Mouse (Mus musculus): Measurements from ENCODE around the gene Ctxn2. TPM values are rescaled to one million over a fixed set of nuclear protein-coding genes. Genes with fewer than 3 reads are reported as not detected.

Gene Ctxn2
- polyA plus RNA-seq, 1 experiment from 2014 or later = not detected

DNA sequence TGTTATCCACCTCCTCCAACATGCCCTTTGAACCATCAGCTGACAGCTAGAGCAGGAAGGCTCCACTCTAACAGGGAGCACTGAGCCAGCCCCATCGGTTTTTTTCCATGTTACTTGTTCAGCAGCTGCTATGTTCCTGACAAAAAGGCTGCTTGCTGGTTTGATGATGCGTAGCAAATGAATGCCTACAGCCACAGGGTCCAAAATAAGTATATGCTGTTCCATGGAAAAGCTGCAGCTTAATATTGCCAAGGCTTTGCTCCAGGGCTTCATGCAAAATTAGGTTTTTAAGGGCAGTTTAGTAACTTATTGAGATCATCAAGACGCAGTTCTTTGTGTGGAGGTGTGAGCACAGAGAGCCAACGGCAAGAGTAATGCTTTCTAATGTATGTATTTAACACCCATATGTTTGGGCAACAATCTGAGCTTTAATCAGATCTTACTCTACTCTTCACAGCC lies 25.5 kb downstream of the Ctxn2 start:
- Histone ChIP-seq H3K4me3 (replicated peaks; ENCODE audit: low read length) (no peak overlapping the region), H3K9ac (ENCODE audit: low read length) (no peak overlapping the region), H3K4me2 (ENCODE audit: low read depth, low read length) (no peak overlapping the region), H3K27me3 (ENCODE audit: control insufficient read depth, insufficient read depth, low read length) (no peaks in the 10 kb centered on the region), H3K27ac (ENCODE audit: low read length) (no peak overlapping the region), H3K36me3 (ENCODE audit: control insufficient read depth, insufficient read depth, low read length) (no peaks in the 10 kb centered on the region), H3K4me1 (ENCODE audit: control insufficient read depth, insufficient read depth, low read length) (no peaks in the 10 kb centered on the region), H3K9me3 (replicated peaks; ENCODE audit: control insufficient read depth, low read length) (no peaks in the 10 kb centered on the region)
- no peak for ATAC-seq (ENCODE audit: insufficient read depth, low FRiP score)
- 70% methylated on average over 4 of the region's 4 CpGs for WGBS

DNA sequence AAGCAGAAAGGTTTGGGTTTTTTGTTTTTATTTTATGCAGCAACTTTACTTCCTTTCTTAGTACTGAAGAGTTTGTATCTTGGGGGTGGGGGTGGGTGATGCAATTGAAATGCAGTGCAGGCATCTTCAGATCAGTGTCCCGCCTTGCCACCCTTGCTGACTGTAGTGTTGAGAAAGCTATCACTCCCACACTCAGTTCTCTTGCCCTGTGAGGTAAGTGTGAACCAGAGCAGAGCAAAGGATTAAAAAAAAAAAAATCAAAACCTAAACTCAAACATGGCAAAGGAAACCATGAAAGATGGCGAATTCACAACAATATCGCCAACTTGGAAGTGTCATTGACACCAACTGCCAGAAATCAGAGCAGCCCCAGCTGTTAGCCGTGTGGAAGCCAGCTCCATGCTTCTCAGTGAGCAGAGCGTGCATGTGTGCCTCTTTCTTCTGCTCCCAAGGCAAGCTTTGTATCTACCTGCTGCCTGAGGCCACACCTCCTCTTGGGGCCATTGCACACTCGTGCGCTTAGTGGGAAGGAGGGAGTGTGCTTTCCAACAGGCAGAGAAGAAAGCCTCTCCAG lies 41.8 kb downstream of the Ctxn2 start:
- H3K9me3 ChIP-seq (replicated peaks; ENCODE audit: control insufficient read depth, low read length) = no peaks in the 10 kb centered on the region
- H3K36me3 ChIP-seq (ENCODE audit: control insufficient read depth, insufficient read depth, low read length) = no peaks in the 10 kb centered on the region
- no peak overlapping the region for H3K4me3 ChIP-seq (replicated peaks; ENCODE audit: low read length)
- no peaks in the 10 kb centered on the region for H3K27me3 ChIP-seq (ENCODE audit: control insufficient read depth, insufficient read depth, low read length)
- no peak overlapping the region for H3K4me2 ChIP-seq (ENCODE audit: low read depth, low read length)
- H3K4me1 ChIP-seq (ENCODE audit: control insufficient read depth, insufficient read depth, low read length) = no peaks in the 10 kb centered on the region
- H3K9ac ChIP-seq (ENCODE audit: low read length) = no peak overlapping the region
- WGBS = 74% methylated on average over 7 of the region's 7 CpGs
- no peak for ATAC-seq (ENCODE audit: insufficient read depth, low FRiP score)
- no peak overlapping the region for H3K27ac ChIP-seq (ENCODE audit: low read length)

GRCm38 (mm10) chr2:125187904-125188303 lies 51.4 kb downstream of the Ctxn2 start:
- WGBS = 67% methylated on average over 11 of the region's 11 CpGs
- H3K4me1 ChIP-seq (ENCODE audit: control insufficient read depth, insufficient read depth, low read length) = no peaks in the 10 kb centered on the region
- H3K4me3 ChIP-seq (replicated peaks; ENCODE audit: low read length) = no peak overlapping the region
- ATAC-seq (ENCODE audit: insufficient read depth, low FRiP score) = no peak
- no peaks in the 10 kb centered on the region for H3K9me3 ChIP-seq (replicated peaks; ENCODE audit: control insufficient read depth, low read length)
- no peak overlapping the region for H3K4me2 ChIP-seq (ENCODE audit: low read depth, low read length)
- no peak overlapping the region for H3K9ac ChIP-seq (ENCODE audit: low read length)
- no peaks in the 10 kb centered on the region for H3K36me3 ChIP-seq (ENCODE audit: control insufficient read depth, insufficient read depth, low read length)
- H3K27ac ChIP-seq (ENCODE audit: low read length) = no peak overlapping the region
- no peaks in the 10 kb centered on the region for H3K27me3 ChIP-seq (ENCODE audit: control insufficient read depth, insufficient read depth, low read length)

DNA sequence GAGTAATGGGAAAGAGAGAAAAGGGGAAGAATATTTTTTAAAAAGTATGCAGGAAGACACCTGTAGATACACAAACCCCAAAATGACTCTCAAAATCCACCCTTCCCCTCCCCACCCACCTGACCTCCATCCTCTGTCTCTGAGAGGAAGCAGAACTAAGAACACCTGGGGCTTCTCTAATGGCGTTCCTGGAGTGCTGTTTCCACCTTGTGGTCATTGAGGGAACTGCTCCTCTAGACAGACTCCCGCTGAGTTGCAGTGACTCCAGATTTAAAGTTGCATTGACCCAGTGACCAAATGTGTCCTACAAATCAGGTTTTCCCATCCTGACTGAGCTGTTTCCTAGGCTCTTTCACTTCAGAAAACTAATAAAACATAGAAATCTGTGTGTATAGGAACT lies 52.7 kb downstream of the Ctxn2 start:
- Histone ChIP-seq H3K4me1 (ENCODE audit: control insufficient read depth, insufficient read depth, low read length) (no peaks in the 10 kb centered on the region), H3K4me2 (ENCODE audit: low read depth, low read length) (no peak overlapping the region), H3K9ac (ENCODE audit: low read length) (no peak overlapping the region), H3K36me3 (ENCODE audit: control insufficient read depth, insufficient read depth, low read length) (no peaks in the 10 kb centered on the region), H3K27ac (ENCODE audit: low read length) (no peak overlapping the region), H3K9me3 (replicated peaks; ENCODE audit: control insufficient read depth, low read length) (no peaks in the 10 kb centered on the region), H3K4me3 (replicated peaks; ENCODE audit: low read length) (no peak overlapping the region), H3K27me3 (ENCODE audit: control insufficient read depth, insufficient read depth, low read length) (no peaks in the 10 kb centered on the region)
- 2% methylated on average over 2 of the region's 2 CpGs for WGBS
- ATAC-seq (ENCODE audit: insufficient read depth, low FRiP score) = no peak

GRCm38 (mm10) chr2:125192905-125193304 lies 56.4 kb downstream of the Ctxn2 start:
- no peak overlapping the region for H3K4me2 ChIP-seq (ENCODE audit: low read depth, low read length)
- H3K36me3 ChIP-seq (ENCODE audit: control insufficient read depth, insufficient read depth, low read length) = no peaks in the 10 kb centered on the region
- no peak overlapping the region for H3K9ac ChIP-seq (ENCODE audit: low read length)
- no peaks in the 10 kb centered on the region for H3K4me1 ChIP-seq (ENCODE audit: control insufficient read depth, insufficient read depth, low read length)
- ATAC-seq (ENCODE audit: insufficient read depth, low FRiP score) = no peak
- no peak overlapping the region for H3K4me3 ChIP-seq (replicated peaks; ENCODE audit: low read length)
- H3K9me3 ChIP-seq (replicated peaks; ENCODE audit: control insufficient read depth, low read length) = no peaks in the 10 kb centered on the region
- H3K27ac ChIP-seq (ENCODE audit: low read length) = no peak overlapping the region
- no peaks in the 10 kb centered on the region for H3K27me3 ChIP-seq (ENCODE audit: control insufficient read depth, insufficient read depth, low read length)

DNA sequence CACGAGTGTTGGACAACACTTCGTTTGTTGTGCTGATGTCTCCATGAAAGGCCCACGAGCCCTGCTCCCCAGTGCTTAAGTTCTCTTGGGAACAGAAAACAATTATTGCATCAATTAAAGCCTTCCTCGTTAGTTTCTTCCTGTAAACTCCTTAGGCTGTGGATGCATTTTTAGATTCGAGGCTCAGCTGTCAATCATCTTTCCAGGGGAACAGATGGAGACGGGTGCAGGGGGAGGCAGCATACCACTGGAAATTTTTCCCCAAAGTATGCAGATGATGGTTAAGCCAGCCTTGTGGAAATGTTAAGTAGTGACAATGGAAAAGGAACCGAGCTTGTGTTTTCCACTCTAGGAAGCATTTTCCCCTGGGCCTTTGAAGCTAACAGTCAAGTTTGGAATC lies 60.3 kb downstream of the Ctxn2 start:
- Histone ChIP-seq H3K4me1 (ENCODE audit: control insufficient read depth, insufficient read depth, low read length) (no peaks in the 10 kb centered on the region), H3K4me2 (ENCODE audit: low read depth, low read length) (no peak overlapping the region), H3K27me3 (ENCODE audit: control insufficient read depth, insufficient read depth, low read length) (no peaks in the 10 kb centered on the region), H3K27ac (ENCODE audit: low read length) (no peak overlapping the region), H3K9ac (ENCODE audit: low read length) (no peak overlapping the region), H3K9me3 (replicated peaks; ENCODE audit: control insufficient read depth, low read length) (no peaks in the 10 kb centered on the region), H3K36me3 (ENCODE audit: control insufficient read depth, insufficient read depth, low read length) (no peaks in the 10 kb centered on the region), H3K4me3 (replicated peaks; ENCODE audit: low read length) (no peak overlapping the region)
- no peak for ATAC-seq (ENCODE audit: insufficient read depth, low FRiP score)
- 72% methylated on average over 7 of the region's 7 CpGs for WGBS

Other genes starting within 250 kb of the Ctxn2 start
- 1.9 and 2.1 TPM in 2 replicates for gene Slc24a5, start 68.6 kb upstream of the Ctxn2 start, polyA plus RNA-seq (2015; fragmentation: Nextera tagmentation; extraction: Ambion mirVana)
- gene Myef2, start 13.0 kb upstream of the Ctxn2 start, polyA plus RNA-seq (2015; fragmentation: Nextera tagmentation; extraction: Ambion mirVana) = 57.7 and 66.0 TPM in 2 replicates
- not detected in 2 replicates for gene Slc12a1, start 15.8 kb downstream of the Ctxn2 start, polyA plus RNA-seq (2015; fragmentation: Nextera tagmentation; extraction: Ambion mirVana)
- 90.3 and 97.6 TPM in 2 replicates for gene Dut, start 110.5 kb downstream of the Ctxn2 start, polyA plus RNA-seq (2015; fragmentation: Nextera tagmentation; extraction: Ambion mirVana)